ENCODE assay signal across 17 mouse cellular contexts in the genomic region with DNA sequence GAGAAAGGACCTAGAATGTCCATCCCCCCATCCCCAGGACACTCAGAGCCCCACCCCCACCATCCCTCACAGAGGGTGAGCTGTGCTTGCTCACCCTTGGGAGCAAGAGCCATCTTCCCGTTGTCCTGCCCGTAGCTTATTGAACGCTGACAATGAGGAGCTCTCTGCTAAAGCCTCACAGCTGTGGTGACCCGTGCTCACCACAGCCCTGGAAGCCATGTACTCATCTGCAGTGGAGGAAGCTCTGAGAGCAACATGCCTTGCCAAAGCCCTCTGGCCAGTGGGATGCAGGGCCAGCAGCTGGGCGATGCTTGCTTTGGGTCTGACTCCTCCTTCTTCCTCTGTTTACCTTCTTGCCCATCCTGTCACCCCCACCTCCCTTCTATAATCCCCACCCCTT. TPM values are rescaled to one million over a fixed set of nuclear protein-coding genes. Genes with fewer than 3 reads are reported as not detected.
"Had no signal": no experiment of that assay in that cellular context is flagged by ENCODE, and none has a peak within 500 bp of the region (broad histone marks: within the 10 kb centered on the region; RNA-seq: fewer than 3 reads in every experiment).

No protein-coding gene starts in this region.

- DNase-seq: lung, adult 18-20 months; lung, embryonic 14.5 days; lung, postnatal 10 days; lung, postnatal 4 days; midbrain, embryonic 14.5 days; right cerebral cortex, postnatal 14 days; thymus, adult 2 months; thymus, postnatal 25 days; thymus, postnatal 4 days had no signal

- H3K27ac ChIP-seq: liver, embryonic 12.5 days; liver, embryonic 14.5 days; midbrain, embryonic 10.5 days; midbrain, embryonic 12.5 days; neural tube, embryonic 12.5 days; stomach, embryonic 15.5 days; stomach, postnatal 0 days had no signal

- ATAC-seq: liver, embryonic 12.5 days had no signal

- H3K27me3 ChIP-seq: liver, embryonic 12.5 days; midbrain, embryonic 12.5 days; neural tube, embryonic 12.5 days; stomach, embryonic 15.5 days had no signal

- H3K9me3 ChIP-seq: liver, embryonic 12.5 days; midbrain, embryonic 10.5 days; midbrain, embryonic 12.5 days; neural tube, embryonic 12.5 days; stomach, embryonic 15.5 days had no signal

- H3K4me2 ChIP-seq: liver, embryonic 12.5 days; lung, embryonic 14.5 days; midbrain, embryonic 12.5 days; neural tube, embryonic 12.5 days; stomach, embryonic 15.5 days had no signal

- H3K4me1 ChIP-seq: liver, embryonic 12.5 days; midbrain, embryonic 12.5 days; neural tube, embryonic 12.5 days; stomach, embryonic 15.5 days had no signal

- H3K36me3 ChIP-seq: liver, embryonic 12.5 days; midbrain, embryonic 10.5 days; midbrain, embryonic 12.5 days; neural tube, embryonic 12.5 days; stomach, embryonic 15.5 days had no signal

- H3K9ac ChIP-seq: liver, embryonic 12.5 days; liver, embryonic 14.5 days; lung, embryonic 14.5 days; midbrain, embryonic 12.5 days; neural tube, embryonic 12.5 days; stomach, embryonic 15.5 days had no signal

- H3K4me3 ChIP-seq: liver, embryonic 12.5 days; midbrain, embryonic 10.5 days; midbrain, embryonic 12.5 days; neural tube, embryonic 12.5 days; stomach, embryonic 15.5 days had no signal

RNA-seq across cellular contexts. Expression of a gene that starts 53.8 kb away (rescaled TPM):
- total RNA-seq: monocyte, adult 5-6 weeks had no signal
